Mouse (Mus musculus) hindlimb bud, embryonic 11.5 days (tissue): Measurements from ENCODE around the gene Vps13d.

Experiments
- DNase-seq: peaks from one replicate; pipeline ENCODE4 v3.0.0-alpha.2; 2012; ENCODE audit warnings: low read depth, low spot score; ENCODE audit errors: extremely low spot score

Vps13d gene

DNA sequence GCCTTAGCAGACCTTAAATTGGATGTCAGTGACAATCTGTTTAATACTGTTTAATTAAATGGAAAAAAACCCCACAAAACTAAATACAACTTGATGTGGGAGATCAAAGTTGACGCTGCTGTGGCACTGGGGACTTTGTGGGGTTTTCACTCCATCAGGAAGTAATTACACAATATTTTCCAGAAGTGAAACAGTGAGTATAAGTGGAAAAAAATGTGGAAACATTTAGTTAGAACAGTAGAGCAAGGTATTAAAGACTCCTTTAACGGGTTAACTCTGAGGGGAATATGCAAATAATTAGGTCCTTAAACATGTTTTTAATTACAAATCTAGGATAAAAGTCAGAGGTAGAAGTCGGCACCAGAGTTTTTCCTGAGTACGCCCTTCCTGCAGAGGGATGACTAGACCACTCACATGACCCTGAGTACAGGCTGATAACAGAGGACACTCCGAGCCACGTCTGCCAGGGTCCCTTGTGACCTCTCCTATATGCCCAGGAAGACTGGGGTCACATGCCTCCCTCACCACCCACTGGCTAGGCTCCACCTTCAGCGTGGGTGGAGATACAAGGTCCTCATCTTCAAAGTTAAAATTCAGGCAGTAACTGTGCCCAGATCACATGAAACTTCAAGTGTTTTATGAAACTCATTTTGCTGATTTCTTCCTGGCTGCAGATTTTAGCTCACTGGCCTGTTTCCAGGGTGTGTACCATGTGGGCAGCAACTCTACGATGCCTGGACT is 213.8 kb downstream of the Vps13d start:
- DNase-seq = no peak

DNA sequence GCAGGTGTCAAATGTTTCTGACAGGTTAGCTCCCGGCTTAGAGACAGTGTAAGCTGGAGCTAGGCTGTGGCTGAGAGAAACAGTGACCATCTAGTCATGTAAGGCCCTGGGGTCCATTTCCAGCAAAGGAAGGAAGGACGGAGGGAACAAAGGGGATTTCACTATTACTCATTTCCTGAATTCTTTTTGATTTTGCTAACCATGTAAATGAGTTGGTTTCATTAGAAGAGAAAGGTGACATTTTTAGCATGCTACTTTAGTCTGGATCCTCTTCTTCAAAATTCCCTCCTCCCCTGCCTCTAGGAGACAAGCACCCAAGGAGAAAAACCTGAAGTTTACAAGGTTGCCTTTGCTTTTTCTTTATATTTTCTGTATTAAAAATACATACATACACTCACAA is 214.7 kb downstream of the Vps13d start:
- no peak for DNase-seq

DNA sequence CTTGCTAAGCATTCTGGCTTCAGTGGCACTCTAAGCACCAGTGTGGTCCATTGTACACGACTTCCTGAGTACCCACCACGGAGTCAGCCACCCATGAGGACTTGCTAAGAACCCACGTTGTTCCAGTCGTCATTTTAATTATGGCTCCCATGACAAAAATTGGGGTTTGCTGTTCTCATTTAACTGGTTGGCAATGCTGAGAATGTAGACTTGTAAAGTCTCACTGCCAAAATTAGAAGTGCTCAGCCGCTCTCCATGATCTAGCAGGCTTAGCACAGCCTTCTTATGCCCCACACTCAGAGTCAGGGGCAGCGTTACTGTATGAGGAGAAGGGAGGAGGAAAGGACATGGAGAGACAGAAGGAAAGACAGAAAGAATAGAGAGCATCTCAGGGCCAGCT is 216.8 kb downstream of the Vps13d start:
- DNase-seq = no peak

DNA sequence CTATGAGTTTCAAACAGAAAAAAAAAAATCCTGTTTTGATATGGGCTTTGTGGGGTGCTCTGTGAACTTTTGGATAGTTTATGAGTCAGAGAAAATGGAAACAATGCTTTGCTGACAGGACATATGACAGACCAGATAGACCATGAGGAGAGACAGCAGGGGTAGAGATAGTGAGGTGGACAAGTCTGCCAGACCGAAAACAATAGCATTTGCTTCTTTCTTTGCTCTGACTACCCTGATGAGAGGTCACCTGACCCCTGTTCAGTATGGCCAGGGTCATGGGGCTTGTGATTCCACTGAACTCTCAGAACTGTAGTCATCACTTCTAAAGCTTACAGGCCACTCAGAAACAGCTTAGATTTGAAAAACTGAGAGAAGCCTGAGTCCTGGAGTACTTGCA is 217.7 kb downstream of the Vps13d start:
- DNase-seq = no peak

DNA sequence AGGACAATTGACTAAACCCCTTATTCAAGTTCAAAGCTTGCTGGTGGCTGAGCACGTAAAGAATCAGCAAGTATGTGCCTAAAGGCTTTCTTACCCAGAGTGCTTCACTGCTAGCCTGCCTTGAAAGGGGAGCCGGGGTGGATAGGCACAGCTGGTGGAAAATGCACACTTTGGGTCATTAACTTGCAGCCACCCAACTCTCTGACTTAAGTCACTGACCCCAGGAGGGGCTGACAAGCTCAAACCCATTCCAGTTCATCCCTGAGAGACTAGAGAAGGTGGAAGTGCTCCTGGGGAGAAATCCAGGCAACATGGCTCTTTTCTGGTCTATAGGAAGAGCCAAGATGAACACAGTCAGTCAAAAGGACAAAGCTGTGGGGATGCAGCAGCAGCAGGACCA is 219.3 kb downstream of the Vps13d start:
- no peak for DNase-seq

DNA sequence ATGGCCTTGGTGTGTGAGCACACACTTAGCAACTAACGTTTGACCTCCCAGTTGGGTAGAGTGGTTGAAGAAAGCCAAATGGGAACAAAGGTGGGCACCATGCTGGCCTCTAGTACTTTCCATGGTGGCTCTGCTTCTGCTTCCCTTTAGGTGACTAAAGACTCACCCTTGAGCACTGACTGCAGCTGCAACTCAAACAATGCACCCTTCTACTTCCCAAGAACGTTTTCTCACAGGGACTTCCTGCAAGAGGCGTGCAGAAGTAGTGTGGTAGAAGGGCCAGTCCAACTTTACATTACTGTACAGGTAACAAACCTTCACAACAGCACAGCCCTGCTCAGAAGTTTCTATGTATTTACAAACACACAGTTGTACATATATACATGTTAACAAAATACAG is 220.3 kb downstream of the Vps13d start:
- no peak for DNase-seq

DNA sequence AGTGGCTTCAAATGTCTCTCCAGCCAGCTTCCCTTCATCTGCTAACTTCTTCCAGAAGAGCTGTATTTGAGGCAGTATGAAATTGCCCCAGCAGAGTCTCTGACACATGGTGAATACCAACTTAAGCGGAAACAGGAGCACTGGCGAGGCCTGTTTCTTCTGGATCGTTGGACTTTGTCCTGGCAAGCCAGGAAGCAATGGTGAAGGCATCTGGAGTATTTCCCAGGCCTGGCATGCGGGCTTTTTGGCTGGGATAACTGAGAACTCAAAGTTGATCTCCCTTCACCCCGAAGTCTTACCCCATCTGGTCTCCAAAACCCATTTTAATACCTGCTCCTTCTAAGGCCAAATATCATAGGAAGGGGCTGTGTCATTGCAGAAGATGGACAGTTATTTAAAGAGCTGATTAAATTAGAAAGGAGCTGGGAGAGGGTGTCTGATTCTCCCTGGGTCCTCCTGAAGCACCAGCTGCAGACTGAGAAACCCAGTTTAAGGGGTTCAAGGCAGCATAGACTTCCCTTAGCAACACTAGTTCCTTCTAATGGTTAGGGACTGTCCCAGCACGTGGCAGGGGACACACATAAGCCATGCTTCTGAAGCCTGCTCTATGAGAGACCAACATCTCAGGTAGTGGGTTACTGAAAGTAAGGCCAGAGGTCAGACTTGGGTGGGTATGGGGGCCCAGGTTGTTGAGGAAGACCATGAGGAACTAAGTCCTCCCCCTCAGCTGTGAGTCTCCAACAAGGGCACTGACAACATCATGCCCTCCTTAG is 221.7 kb downstream of the Vps13d start:
- no peak for DNase-seq

DNA sequence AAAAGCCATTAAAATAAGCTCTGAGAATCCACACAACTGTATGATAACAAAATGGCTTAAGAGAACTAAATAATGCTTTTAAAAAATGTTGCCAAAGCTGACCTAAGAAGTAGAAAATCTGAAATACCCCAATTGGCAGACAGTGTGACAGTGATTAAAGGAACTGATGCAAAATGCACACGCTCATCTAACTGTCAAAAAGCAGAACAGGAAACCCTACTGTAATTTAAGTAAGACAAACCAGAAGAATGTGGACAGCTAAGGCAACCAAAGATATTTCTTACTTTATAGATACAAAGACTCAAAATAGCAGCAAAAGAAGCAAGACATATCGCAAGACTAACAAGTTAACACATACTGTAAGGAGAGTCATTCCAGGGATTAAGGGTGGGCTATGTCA is 223.8 kb downstream of the Vps13d start:
- DNase-seq = no peak

DNA sequence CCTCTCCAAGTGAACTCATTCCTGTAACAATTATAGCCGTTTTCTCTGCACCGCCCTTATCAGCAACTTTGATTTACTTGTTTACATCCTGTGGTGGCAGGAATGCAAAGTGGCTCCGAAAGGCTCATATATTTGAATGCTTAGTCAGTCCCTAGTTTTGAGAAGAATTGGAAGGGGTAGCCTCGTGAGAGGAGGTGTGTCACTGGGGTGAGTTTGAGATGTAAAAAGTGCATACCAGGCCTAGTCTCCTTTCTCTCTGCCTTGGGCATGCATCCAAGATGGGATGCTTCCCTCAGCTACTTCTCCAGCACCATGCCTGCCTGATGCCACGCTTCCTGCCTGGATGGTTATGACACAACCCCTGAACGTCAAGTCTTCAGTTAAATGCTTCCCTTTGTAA is 225.8 kb downstream of the Vps13d start:
- no peak for DNase-seq

DNA sequence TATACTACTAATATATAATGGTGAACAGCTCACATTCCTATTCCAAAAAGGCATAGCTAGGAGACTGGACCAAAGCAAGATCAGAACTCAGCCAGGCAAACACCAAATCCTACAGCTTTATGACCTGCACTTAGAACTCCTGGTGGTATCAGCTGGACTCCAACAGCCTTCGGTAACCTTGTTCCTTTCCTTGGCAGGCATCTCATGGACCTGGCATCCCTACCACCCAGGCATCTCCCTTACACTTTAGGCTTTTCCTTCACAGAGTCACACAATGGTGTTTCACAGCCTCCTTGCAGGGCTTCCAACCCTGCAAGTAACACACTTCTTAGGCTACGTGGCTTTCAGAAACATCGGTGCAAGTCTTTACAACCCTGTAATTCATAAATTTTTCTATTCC is 226.4 kb downstream of the Vps13d start:
- no peak for DNase-seq

DNA sequence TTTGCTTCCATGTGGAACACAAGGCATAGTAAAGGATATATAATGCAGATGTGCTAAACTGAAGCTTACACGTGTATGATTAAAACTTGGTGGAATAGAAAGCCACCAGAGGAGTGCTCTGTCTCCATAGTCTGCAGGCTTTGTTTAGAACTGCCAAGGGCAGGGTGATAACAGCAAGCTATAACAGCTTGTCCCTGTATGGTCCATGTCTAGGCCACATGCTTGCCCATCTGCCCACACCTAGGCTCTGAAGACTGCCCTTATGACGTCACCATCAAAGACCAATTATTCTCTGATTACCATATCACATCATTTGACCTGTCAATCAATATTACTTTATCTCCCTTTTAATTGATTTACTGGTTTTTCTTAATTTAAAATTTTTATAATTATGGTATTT is 229.6 kb downstream of the Vps13d start:
- no peak for DNase-seq

DNA sequence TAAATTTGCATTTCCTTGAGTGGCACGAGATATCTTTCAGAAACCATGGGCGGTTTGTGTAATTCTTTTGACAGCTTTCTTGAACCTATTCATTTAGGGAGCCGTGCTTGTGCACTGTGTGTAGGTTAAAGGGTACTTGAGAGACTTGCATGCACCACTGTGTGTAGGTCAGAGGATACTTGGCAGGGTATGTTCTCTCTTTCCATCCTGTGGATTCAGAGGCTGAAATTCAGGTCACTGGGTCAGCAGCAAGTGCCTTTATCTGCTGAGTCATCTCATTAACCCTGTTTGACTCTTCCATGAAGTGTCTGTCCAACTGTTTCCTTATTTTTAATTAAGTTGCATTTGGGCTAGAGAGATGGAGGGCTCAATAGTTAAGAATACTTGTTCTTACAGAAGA is 233.1 kb downstream of the Vps13d start:
- no peak for DNase-seq

DNA sequence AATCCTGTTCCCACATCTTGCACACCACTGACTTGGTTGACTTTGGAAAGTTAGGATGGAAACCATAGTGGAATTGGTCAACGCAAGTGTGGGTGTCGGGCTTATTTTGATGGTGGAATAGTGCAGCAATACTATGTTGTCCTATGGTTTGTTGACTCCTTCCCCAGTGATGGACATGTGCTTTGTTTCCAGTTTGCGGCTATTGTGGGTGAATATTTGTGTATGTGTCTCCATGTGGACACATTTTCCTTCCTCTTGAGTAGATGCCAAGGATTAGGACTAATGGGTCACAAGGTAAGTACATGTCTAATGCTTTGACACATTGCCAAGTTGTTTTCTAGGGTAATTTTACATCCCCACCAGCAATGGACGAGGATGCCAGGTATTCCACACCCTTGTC is 233.6 kb downstream of the Vps13d start:
- no peak for DNase-seq

DNA sequence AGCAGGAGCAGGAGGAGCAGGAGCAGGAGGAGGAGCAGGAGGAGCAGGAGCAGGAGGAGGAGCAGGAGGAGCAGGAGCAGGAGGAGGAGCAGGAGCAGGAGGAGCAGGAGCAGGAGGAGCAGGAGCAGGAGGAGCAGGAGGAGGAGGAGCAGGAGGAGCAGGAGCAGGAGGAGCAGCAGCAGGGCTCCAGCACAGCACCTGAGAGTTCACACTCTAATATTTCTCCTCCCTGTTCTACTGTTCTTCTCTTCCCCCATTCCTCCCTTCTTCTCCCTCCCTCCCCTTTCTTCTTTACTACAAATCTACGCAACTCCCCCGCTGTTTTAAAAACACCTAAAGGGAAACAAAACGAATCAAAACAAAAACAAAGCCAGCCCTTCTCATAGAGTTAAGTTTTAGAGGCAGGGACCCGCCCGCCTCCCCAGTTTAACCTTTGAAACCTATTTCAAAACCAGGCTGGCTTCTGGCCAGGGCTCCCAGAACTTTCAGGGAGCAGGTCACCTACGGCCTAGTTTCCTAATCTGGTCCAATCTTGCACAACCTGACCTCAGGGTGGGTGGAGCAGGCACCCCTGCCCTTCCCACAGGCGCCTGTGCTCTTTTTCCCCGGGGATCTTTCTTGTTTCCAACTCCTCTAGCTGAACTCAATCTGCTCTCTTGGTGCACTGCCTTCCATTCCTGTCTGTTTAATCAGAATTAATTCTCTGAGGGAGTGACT is 234.5 kb downstream of the Vps13d start:
- DNase-seq = no peak

DNA sequence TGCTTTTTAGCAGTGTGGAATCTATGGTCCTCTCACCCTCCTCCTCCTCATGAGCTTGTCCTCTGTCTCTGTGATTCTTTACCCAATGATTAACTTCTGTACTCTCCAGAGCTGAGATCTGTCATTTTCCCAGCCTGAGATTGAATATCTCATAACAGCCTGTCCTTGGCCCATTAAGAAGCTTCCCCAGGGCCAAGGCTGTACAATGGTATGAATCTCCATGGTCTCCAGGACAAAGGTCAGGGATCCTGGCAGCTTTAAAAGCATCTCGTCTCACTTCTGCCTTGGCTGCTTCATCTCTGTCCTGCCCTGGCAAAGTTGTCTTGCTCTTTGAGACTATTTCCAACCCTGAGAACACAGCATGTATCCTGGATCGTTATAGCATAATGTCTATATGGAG is 237.1 kb downstream of the Vps13d start:
- DNase-seq = no peak

DNA sequence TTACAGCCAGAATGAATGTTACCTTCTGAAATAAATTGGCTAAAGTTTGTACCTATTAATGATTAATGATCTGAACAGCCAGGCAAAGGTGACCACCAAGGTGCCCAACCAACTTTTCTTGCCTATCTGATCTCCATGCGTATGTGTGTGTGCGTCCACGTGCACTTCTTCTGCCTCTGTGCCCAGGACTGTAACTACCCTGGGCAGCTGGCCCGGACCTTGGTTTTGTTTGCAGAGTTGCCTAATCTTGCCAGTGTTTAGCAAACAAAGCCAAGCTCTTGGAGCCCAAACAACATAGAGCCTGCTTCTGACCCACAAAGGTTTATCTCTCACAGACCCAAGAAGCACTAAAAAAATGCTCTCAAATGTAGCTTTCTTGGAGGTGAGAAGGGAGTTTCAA is 237.6 kb downstream of the Vps13d start:
- DNase-seq = no peak

DNA sequence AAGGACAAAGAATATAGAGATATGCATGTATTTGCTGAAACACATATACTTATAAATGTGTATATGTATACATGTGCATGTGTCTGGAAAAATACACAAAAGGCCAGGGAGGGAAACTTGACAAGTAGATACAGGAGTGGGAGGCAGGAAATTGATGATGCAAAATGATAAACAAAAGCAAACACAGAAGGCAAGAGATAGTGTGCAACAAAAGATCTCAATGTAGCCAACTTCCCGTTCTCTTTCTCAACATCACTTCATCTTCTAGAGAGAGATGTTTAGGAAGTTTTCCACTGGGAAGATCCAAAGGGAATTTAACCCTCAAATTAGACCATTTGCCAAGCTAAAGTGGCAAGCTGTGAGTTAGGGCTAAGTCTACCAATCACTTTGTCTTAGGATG is 238.5 kb downstream of the Vps13d start:
- no peak for DNase-seq

DNA sequence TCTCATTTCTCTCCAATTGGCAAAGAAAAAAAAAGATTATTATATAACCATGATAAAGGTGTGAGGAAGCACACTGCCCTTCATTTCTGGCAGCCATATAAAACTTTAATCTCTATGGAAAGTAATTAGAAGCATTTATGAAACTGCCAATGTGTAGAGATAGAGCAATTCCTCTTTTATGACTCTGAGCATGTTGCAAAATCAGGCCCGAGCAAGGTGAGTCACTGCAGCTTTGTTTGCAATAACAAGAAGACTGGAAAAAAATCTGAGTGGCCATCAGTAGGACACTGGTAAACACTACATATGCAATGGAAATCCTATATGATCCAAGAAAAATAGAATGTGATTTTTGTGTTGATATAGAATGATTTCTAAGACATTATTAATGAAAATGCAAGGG is 238.9 kb downstream of the Vps13d start:
- no peak for DNase-seq

DNA sequence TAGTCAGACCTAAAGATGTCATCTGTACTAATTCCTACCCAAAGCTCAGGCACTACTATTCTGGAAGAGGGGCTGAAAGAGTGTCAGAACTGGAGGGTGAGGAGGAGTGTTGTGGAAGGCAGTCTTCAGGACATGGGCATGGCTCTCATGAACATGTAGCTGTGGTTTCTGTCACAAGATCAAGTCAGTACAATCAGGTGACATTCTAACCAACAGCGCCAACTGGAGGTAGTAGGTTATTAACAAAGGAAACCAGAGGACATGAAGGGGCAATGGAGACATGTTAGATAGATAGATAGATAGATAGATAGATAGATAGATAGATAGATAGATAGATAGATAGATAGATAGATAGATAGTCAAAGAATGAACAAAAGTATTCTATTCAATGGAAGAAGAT is 241.4 kb downstream of the Vps13d start:
- no peak for DNase-seq

DNA sequence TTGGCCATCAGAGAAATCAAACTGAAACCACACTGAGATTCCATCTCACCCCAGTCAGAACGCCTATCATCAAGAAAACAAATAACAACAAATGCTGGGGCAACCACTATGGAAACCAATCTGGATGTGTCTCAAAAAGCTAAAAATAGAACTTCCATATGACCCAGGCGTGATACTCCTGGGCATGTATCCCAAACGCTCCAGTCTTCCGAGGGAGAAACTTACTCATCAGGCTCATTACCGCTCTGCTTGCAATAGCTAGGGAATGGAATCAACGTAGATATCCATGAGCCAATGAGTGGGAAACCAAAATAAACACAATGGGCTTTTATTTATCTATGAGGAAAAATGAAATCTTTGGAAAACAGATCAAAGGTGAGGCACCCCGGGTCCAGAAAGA is 242.9 kb downstream of the Vps13d start:
- DNase-seq = no peak

DNA sequence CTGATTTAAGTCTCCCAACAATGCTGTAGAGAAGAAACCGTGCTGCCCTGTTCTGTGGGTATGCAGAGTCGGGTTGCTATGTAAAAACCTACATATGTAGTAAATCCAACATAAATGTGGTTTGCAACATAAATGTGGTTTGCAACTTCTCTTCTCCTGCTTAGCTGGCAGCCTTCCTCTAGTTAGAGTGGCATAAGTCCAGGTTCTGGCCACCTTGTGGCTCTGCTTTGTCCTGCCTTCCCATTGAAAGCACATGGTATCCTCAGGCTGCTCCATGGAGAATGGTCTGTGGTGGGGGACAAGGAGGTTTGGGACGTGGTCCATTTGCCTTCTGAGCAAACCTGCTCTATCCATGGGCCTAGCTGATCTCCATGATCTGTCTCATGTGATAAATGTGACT is 243.9 kb downstream of the Vps13d start:
- DNase-seq = no peak

DNA sequence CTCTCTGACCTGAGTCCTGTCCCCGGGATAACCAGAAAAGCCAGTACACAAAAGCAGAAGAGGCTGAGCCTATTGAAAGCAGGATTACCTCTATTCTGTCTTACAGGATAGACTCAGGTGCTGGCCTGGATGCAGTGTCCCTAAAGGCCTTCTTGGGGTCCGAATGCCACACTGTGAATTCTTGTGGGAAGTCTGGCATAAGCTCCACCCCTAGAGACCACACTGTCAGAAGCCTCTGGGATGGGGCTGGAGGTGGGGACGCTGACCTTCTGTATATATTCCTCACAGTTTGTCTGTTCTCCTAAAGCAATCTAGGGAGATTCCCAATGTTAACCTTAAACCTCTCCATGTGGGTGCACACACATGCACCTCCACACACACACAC is 244.5 kb downstream of the Vps13d start:
- DNase-seq = no peak
